Comparison of ENCODE assay signal across 25 mouse cellular contexts in the genomic region with DNA sequence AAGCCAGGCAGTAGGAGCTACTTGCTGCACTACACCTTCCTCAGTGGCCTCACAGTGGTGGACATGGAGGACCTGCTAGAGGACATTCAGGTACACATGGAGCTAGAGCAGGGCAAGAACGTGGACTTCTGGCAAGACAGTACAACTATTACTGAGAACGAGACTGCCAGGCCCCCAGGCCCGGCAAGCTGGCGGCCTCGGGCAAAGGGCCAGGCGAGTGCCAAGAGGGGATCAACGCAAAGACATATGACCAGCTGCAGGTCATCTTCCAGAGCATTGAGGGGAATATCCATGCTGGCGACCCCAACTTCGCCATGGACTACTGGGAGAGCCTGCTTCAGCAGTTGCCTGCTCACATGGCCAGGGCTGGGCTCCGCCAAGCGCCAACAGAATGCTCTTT. TPM values are rescaled to one million over a fixed set of nuclear protein-coding genes. Genes with fewer than 3 reads are reported as not detected.
"Had no signal": no experiment of that assay in that cellular context is flagged by ENCODE, and none has a peak within 500 bp of the region (broad histone marks: within the 10 kb centered on the region; RNA-seq: fewer than 3 reads in every experiment).

No protein-coding gene starts in this region.

- DNase-seq: heart, postnatal 4 days; kidney, adult 18-20 months; kidney, adult 8-10 months; kidney, postnatal 10 days; kidney, postnatal 25 days; kidney, postnatal 4 days; left cerebral cortex, postnatal 4 days had no signal

- H3K4me3 ChIP-seq: heart, adult 2 months; heart, embryonic 13.5 days; heart, embryonic 15.5 days; hindbrain, embryonic 10.5 days; hindbrain, embryonic 12.5 days; intestine, embryonic 15.5 days; layer of hippocampus, adult 2 months; left cerebral cortex, adult 2 months; limb, embryonic 13.5 days; limb, embryonic 15.5 days; liver, embryonic 12.5 days had no signal

- H3K27ac ChIP-seq: heart, adult 2 months; heart, embryonic 13.5 days; heart, embryonic 15.5 days; hindbrain, embryonic 10.5 days; hindbrain, embryonic 12.5 days; hindbrain, embryonic 14.5 days; intestine, embryonic 15.5 days; layer of hippocampus, adult 2 months; left cerebral cortex, adult 2 months; limb, embryonic 13.5 days; limb, embryonic 15.5 days; liver, embryonic 12.5 days; liver, embryonic 14.5 days had no signal

RNA-seq across cellular contexts. Expression of gene Slc5a5, which starts 39.2 kb away (rescaled TPM):
- total RNA-seq: gastrocnemius, adult 8-10 months; gastrocnemius, postnatal 4 days; heart, adult 2 months; heart, postnatal 25 days; liver, adult 2 months had no signal
- polyA plus RNA-seq: inflammation-experienced regulatory T-cells, adult 6 months; liver, adult 2 months had no signal
